Mouse (Mus musculus) kidney, postnatal 4 days (tissue): ENCODE data around the gene Jund.

Experiments used
- DNase-seq, 2 experiments: peaks; one replicate each; pipeline ENCODE4 v3.0.0; 2021; ENCODE audit warnings: mixed read lengths in 2 of 2

Jund gene

DNA sequence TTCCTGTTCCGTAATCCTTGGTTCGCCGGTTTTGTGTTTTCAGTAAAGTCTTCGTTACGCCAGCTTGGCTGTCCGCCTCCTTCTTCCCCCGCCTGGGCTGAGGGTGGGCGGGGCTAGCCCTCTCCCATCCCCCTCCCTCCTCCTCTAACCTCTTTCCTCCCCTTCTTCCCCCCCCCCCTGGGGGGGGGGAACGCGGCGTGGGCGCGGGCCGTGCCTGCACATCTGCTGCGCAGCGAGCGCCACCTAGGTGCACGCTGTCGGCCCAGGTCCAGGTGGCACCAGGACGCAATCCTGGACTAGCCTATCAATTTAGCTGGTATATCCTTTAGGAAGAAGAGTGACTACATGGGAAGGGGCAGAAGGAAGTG, 1.8 kb downstream of the Jund start:
- DNase-seq = peak; percentile 93 to 96

- no peak for DNase-seq
Measured at GRCm38 (mm10) chr8:70701048-70701981, 2.6 kb downstream of the Jund start.

GRCm38 (mm10) chr8:70701982-70702841, 3.5 kb downstream of the Jund start:
- DNase-seq = no peak

- DNase-seq = no peak
Measured at GRCm38 (mm10) chr8:70702842-70703182, 4.1 kb downstream of the Jund start.

GRCm38 (mm10) chr8:70703287-70703686, 4.5 kb downstream of the Jund start, which contains the start of gene Iqcn:
Iqcn (plus strand) TSS chr8:70703457.
- DNase-seq = no peak

GRCm38 (mm10) chr8:70708281-70708680, 9.5 kb downstream of the Jund start:
- no peak for DNase-seq

- DNase-seq = no peak
Measured at GRCm38 (mm10) chr8:70709794-70710193, 11.0 kb downstream of the Jund start.

GRCm38 (mm10) chr8:70710296-70710695, 11.5 kb downstream of the Jund start:
- DNase-seq = no peak

DNA sequence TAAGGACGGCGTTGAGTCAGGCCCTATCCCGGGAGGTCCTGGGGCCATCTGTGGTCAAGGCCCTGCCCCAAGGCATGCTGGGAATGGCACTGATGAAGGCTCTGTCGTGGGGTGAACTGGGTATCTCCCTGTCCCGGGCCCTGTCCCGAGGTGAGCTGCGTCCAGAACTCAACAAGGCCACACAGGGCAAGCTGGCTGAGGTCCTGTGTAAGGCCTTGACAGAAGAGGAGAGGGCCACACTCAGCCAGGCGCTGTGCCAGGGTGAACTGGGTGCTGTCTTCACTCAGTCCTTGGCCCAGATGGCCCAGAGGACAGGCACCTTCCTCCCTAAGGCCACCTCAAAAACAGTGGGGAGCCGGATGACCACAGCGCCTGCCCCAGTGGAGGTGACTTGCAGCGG, 12.3 kb downstream of the Jund start:
- DNase-seq = no peak

GRCm38 (mm10) chr8:70713991-70714390, 15.2 kb downstream of the Jund start:
- DNase-seq = no peak

DNA sequence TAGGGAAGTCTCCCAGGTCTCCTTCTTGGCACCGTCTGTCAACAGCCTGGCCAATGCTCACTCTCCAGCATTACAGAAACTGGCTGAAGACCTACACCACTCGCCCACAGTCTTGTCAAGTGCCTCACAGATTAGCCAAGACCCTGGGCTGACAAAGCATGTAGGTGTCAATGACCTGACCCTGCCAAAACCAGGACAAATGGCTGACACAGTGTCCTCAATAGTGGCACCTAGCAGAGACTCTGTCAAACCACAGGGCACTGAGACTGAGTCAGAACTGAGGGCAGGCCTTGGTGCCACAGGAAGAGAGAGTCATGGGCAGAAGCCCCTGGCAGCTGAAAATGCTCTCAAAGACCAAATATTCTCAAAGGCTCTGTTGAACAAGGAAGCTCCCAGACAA, 16.3 kb downstream of the Jund start:
- peak in 1 of 2 experiments; percentile 0 for DNase-seq

GRCm38 (mm10) chr8:70716521-70717400, 18.0 kb downstream of the Jund start:
- peak in 1 of 2 experiments; percentile 3 for DNase-seq

DNA sequence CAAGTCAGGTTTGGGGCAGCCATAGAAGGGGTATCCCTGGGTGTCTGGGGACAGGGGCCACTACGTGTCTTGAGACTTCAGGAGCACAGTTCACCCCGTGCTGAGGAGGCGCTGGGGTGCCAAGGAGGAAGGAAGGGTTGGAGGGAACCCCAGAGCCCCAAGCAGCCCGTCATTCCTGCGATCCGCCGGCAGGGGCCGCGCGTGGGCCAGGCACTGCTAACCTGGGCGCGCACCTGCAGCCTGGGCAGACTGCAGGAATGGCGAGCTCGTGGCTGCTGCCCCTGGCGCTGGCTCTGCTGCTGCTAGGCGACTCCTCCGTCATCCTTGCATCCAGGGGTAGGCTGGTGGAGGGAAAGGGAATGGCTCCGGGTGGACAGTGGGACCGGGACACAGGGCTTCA, 19.5 kb downstream of the Jund start, which contains the start of gene Gm3336:
Gm3336 (plus strand) TSS at position 247 of the 400 bp plus-strand sequence.
- peak; percentile 76 to 83 for DNase-seq

- peak; percentile 6 to 8 for DNase-seq
Measured at GRCm38 (mm10) chr8:70719796-70720270, 21.1 kb downstream of the Jund start.

- DNase-seq = peak; percentile 89 to 90
Measured at GRCm38 (mm10) chr8:70720739-70721138, 22.0 kb downstream of the Jund start.

DNA sequence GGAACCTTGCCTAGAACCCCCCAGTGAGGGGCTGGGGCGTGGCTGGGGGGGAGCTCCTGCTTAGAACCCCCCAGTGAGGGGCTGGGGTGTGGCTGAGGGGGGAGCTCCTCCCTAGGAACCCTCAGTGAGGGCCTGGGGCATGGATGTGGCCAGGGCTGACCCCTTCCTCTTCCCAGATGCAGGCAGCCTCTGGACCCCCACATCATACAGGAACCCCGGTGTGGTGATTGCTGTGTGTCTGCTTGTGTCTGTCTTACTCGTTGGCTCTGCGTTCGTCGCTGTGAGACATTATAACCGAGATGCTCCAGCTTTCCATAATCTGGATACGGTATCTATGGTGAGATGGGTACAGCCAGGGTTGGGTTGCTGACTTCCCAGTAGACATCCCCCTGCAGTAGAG, 22.9 kb downstream of the Jund start:
- peak in 1 of 2 experiments; percentile 3 for DNase-seq

DNA sequence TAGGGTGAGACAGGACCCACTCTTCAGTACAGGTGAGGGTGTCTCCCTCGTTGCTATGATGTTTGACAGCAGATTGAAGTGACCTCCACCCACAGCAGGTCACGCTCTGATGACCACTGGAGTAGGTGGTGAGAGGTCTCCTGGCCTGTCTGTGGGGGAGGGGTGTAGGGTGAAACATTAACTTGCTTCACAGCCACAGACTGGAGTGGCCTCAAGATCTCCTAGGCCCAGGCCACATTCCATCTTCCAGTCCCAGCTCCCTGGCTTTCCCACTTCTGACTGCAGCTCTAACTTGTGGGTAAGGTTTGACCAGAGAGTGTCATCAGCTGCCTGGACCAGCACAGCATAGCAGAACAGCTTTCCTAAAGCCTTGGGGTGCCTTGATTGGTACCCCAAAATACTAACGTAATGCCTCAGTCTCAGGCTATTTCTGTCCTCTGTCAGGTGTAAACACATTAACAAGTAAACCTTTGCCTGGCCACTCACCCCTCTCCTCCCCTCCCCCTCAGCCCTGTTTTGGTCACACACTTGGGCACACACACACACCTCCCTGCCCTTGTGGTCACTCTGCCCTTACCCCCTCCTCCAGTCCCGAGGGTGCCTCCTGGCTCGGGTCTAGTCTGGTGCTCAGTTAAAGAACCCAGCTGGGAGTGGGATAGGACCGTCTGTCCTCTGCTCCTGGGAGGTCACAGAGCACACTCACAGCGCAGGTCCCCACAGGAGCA, 24.9 kb downstream of the Jund start, which contains the start of gene Pde4c:
Pde4c (plus strand) TSS at position 235 of the 725 bp plus-strand sequence.
- peak; percentile 82 to 92 for DNase-seq

DNA sequence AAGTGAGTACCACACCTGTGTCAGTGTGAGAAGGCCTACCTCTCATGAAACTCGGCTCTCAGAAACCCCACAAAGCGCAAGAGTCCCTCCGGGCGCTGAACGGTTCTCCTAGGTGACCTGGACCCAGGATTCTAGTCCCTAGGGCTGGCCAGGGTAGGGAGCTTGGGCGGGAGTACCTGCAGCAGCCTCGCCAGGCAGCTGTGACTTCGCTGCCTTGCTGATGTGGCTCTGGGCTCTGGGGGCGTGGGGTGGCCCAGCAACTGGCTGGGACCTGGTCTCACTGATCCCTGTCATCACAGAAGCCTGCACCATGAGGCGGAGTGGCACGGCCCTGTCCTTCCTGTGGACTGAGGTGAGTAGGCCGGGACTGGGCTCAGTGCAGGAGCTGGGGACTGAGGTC, 25.5 kb downstream of the Jund start:
- peak; percentile 39 to 61 for DNase-seq

DNA sequence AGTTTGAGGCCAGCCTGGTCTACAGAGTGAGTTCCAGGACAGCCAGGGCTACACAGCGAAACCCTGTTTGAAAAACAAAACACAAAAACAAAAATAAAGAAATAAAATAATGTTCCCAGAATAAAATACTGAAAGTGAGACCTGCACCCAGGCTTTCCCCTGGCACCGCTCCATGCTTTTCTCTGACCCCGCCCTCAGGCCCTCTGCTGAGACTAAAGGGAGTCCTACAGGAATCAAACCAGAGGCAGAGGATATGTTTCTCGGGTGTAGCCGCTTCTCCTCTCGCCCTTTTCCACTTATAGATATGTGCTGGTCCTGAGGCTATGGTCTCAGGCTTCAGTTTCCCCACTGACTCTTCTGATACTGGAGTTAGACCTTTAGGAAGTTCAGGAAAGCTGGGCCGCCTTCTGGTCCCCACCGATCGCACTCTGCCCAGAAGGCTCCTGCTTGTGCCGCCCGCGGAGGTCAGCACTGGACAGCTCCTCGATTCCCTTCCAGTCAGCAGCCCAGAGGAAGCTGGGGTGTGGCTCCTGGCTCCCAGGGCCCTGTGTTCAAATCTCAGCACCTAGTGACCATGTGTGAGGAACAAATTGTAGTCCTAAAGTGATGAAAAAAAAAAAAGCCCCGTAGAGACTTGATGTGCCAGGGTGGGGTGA, 27.2 kb downstream of the Jund start:
- peak; percentile 84 to 86 for DNase-seq

GRCm38 (mm10) chr8:70726721-70727120, 28.0 kb downstream of the Jund start:
- DNase-seq = peak in 1 of 2 experiments; percentile 1
